Mouse (Mus musculus) limb, embryonic 11.5 days (tissue): ENCODE measurements around the gene Stat5a. TPM values are rescaled to one million over a fixed set of nuclear protein-coding genes. Genes with fewer than 3 reads are reported as not detected.

Experiments used
- ATAC-seq: fragments of 200-750 bp; cut with Nextera tagmentation; 2 replicates; pipeline ENCODE4 v1.8.0; 2017; ENCODE audit warnings: low read depth; ENCODE audit not compliant: insufficient number of reproducible peaks, low FRiP score, low TSS enrichment
- DNase-seq: peaks from one replicate; pipeline ENCODE4 v3.0.0-alpha.2; 2015; ENCODE audit warnings: low spot score
- H3K27ac ChIP-seq: fragments of 300-500 bp; sonication (generic); replicated peaks from 2 replicates; pipeline ENCODE4 v1.5.1; 2014; ENCODE audit warnings: low read depth, mild to moderate bottlenecking, low read length
- H3K27me3 ChIP-seq: fragments of 300-500 bp; sonication (generic); 2 replicates; pipeline ENCODE4 v1.6.1; 2014; ENCODE audit warnings: mild to moderate bottlenecking, low read length, mixed read lengths; ENCODE audit not compliant: control insufficient read depth, insufficient read depth
- H3K36me3 ChIP-seq: fragments of 300-500 bp; sonication (generic); 2 replicates; pipeline ENCODE4 v1.6.1; 2014; ENCODE audit warnings: mild to moderate bottlenecking, low read length, moderate library complexity, mixed read lengths; ENCODE audit not compliant: control insufficient read depth, insufficient read depth
- H3K4me1 ChIP-seq: fragments of 300-500 bp; sonication (generic); 2 replicates; pipeline ENCODE4 v1.6.1; 2014; ENCODE audit warnings: low read length, mixed read lengths; ENCODE audit not compliant: control insufficient read depth, insufficient read depth
- H3K4me2 ChIP-seq: fragments of 300-500 bp; sonication (generic); 2 replicates; pipeline ENCODE4 v1.6.1; 2014; ENCODE audit warnings: low read depth, mild to moderate bottlenecking, moderate library complexity; ENCODE audit not compliant: severe bottlenecking
- H3K4me3 ChIP-seq: fragments of 300-500 bp; sonication (generic); 2 replicates; pipeline ENCODE4 v1.5.1; 2014; ENCODE audit warnings: low read depth, low read length
- H3K9ac ChIP-seq: fragments of 300-500 bp; sonication (generic); 2 replicates; pipeline ENCODE4 v1.6.1; 2014; ENCODE audit warnings: mild to moderate bottlenecking, low read length
- H3K9me3 ChIP-seq: fragments of 300-500 bp; sonication (generic); 2 replicates; pipeline ENCODE4 v1.6.1; 2016; ENCODE audit warnings: low read length; ENCODE audit not compliant: control insufficient read depth
- WGBS: fragments of 180-500 bp; shearing (Covaris S2); extraction: QIAGEN DNeasy Blood & Tissue Kit; methylation state at CpG from one replicate; pipeline ENCODE4 v1.1.7; 2014; 5-methylcytosine and 5-hydroxymethylcytosine counted together
- polyA plus RNA-seq: library from polyadenylated mRNA; unstranded; fragments of >200 nt; fragmentation: Nextera tagmentation; extraction: Ambion mirVana; gene quantifications from 2 replicates; pipeline ENCODE4 v1.2.1, GENCODE M21; 2014

The Stat5a gene
- polyA plus RNA-seq, 1 experiment from 2014 or later = 1.9 TPM

DNA sequence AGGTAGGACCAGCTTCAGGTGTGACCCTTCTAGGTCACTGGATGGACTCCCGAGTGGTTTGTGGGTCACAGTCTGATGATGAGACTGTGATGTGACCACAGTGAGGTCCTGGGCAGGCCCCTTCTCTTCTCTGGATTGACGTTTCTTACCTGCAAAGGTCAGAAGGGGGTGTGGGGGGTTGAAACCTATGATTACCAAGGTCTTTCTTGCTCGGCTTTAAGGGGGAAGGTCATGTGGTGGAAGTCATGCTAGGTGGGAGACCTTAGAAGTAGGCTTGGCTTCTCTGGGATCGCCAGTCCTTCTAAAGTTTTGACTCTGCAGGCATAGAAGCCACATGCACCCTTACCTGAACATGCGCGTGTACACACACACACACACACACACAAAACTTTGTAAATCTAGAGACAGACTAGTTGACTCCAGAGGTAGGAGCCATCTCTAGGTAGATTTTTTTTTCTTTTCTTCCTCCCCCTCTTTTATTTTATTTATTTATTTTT is 476 bp downstream of the Stat5a start:
- ATAC-seq (no peak), DNase-seq (no peak)
- Histone ChIP-seq H3K36me3 (no peaks in the 10 kb centered on the region), H3K4me2 (peak overlapping the region; percentile 73), H3K27me3 (peaks cover 9% of the 10 kb centered on the region; the same call in 1 of the 2 replicates), H3K9ac (no peak overlapping the region), H3K27ac (no peak overlapping the region), H3K4me3 (peak overlapping the region; percentile 51), H3K9me3 (no peaks in the 10 kb centered on the region), H3K4me1 (peaks cover 4% of the 10 kb centered on the region; the same call in 1 of the 2 replicates)
- WGBS = 37% methylated on average over 6 of the region's 6 CpGs

DNA sequence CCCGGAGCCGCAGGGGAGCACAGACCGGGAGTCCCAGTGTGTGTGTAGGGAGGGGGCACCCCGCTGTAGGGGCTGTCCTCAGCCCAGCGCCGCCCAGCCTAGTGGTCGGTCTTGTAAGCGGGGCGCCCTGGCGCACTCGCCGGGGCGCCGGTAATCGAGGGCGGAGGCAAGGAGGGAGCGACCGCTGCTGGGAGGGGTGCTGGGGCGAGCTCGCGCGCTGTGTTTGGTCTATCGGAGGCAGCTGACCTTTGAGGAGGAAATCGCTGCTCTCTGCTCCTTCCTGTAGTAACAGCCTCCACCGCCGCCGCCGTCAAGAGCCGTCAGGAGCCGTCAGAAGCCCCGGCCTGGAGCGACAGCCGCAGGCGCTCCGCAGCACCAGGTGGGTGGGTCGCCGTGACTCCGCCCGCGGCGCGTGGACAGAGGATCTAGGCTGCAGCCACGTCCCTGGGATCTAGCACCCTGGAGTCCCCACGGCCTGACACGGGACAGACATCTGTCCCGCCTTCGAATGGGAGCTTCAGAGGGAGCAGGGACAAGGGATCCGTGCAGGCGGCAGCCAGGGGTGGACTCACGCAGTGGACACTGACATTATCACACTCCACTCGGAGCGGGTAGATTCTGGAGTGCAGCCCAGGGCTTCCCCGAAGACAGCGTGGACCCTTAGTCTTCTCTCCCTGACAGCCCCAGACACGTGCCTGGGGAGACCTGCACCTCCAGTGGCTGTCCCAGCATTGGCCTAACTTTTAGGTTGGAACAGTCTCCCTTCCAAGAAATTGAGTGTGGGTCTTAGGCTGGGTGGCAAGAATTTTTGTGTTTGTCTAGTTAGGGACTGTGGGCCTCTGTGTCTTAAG is 1.3 kb downstream of the Stat5a start:
- ATAC-seq (peak; percentile 68), DNase-seq (peak; percentile 81)
- Histone ChIP-seq H3K4me2 (peak overlapping the region; percentile 73), H3K36me3 (no peaks in the 10 kb centered on the region), H3K4me3 (peak overlapping the region; percentile 51), H3K27ac (no peak overlapping the region), H3K9ac (peak overlapping the region; percentile 47), H3K27me3 (peaks cover 9% of the 10 kb centered on the region; the same call in 1 of the 2 replicates), H3K4me1 (peaks cover 4% of the 10 kb centered on the region; the same call in 1 of the 2 replicates), H3K9me3 (no peaks in the 10 kb centered on the region)
- WGBS = 3% methylated on average over 54 of the region's 55 CpGs

DNA sequence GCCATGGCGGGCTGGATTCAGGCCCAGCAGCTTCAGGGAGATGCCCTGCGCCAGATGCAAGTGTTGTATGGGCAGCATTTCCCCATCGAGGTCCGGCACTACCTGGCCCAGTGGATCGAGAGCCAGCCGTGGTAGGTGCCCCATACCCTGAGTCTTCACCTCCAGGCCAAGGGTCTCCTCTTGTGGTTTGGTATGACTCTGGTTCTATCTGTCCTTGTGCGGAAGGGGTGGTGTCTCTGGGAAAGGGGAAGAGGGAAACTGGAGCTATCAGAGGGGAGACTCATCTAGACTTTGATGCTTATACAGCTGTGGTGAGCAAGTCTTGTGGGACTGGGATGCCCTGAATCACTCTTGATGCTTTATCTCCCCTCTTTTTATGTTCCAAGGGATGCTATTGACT is 2.2 kb downstream of the Stat5a start:
- H3K27me3 ChIP-seq = peaks cover 9% of the 10 kb centered on the region; the same call in 1 of the 2 replicates
- WGBS = 86% methylated on average over 7 of the region's 7 CpGs

GRCm38 (mm10) chr11:100861836-100862235 is 2.7 kb downstream of the Stat5a start:
- Histone ChIP-seq H3K4me3 (no peak overlapping the region), H3K4me2 (no peak overlapping the region), H3K27me3 (peaks cover 9% of the 10 kb centered on the region; the same call in 1 of the 2 replicates), H3K9me3 (no peaks in the 10 kb centered on the region), H3K36me3 (no peaks in the 10 kb centered on the region), H3K4me1 (peaks cover 4% of the 10 kb centered on the region; the same call in 1 of the 2 replicates), H3K9ac (no peak overlapping the region), H3K27ac (no peak overlapping the region)
- DNase-seq (no peak), ATAC-seq (no peak)
- 25% methylated on average over 3 of the region's 3 CpGs for WGBS

More for the DNA sequence above, 2.2 kb downstream of the Stat5a start:
- ATAC-seq (no peak), DNase-seq (no peak)
- H3K36me3 ChIP-seq = no peaks in the 10 kb centered on the region
- H3K4me2 ChIP-seq = no peak overlapping the region
- H3K4me3 ChIP-seq = no peak overlapping the region
- no peak overlapping the region for H3K9ac ChIP-seq
- H3K27ac ChIP-seq = no peak overlapping the region
- H3K9me3 ChIP-seq = no peaks in the 10 kb centered on the region
- H3K4me1 ChIP-seq = peaks cover 4% of the 10 kb centered on the region; the same call in 1 of the 2 replicates

DNA sequence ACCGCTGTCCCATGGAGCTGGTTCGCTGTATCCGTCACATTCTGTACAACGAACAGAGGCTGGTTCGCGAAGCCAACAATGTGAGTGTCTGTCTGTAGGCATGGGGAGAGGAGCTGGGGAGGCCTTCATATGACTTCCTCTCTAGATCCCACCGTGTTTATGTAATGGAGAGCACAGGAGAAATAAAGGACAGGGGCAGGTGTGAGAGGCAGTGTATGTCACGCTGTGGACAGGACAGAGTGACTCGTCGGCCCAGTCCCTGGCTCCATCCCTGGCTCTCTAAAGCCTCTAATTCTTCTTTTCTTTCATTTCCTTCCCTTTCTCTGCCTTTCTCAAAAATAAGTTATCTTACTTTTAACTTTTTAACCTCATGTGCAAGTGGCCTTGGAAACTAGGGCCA is 4.0 kb downstream of the Stat5a start:
- H3K27ac ChIP-seq = no peak overlapping the region
- no peak overlapping the region for H3K4me2 ChIP-seq
- H3K9ac ChIP-seq = no peak overlapping the region
- peaks cover 4% of the 10 kb centered on the region; the same call in 1 of the 2 replicates for H3K4me1 ChIP-seq
- no peaks in the 10 kb centered on the region for H3K9me3 ChIP-seq
- H3K36me3 ChIP-seq = no peaks in the 10 kb centered on the region
- 88% methylated on average over 10 of the region's 10 CpGs for WGBS
- ATAC-seq = no peak
- H3K4me3 ChIP-seq = no peak overlapping the region
- DNase-seq = no peak
- peaks cover 9% of the 10 kb centered on the region; the same call in 1 of the 2 replicates for H3K27me3 ChIP-seq

GRCm38 (mm10) chr11:100865618-100866017 is 6.5 kb downstream of the Stat5a start:
- Histone ChIP-seq H3K27ac (no peak overlapping the region), H3K4me1 (peaks cover 2% of the 10 kb centered on the region; the same call in 1 of the 2 replicates), H3K4me2 (no peak overlapping the region), H3K9me3 (no peaks in the 10 kb centered on the region), H3K9ac (no peak overlapping the region), H3K36me3 (no peaks in the 10 kb centered on the region), H3K4me3 (no peak overlapping the region), H3K27me3 (peaks cover 2% of the 10 kb centered on the region; the same call in 1 of the 2 replicates)
- DNase-seq (no peak), ATAC-seq (no peak)
- 83% methylated on average over 7 of the region's 7 CpGs for WGBS

GRCm38 (mm10) chr11:100870256-100870967 is 11.3 kb downstream of the Stat5a start:
- Histone ChIP-seq H3K9me3 (no peaks in the 10 kb centered on the region), H3K9ac (no peak overlapping the region), H3K4me3 (no peak overlapping the region), H3K4me2 (no peak overlapping the region), H3K27me3 (no peaks in the 10 kb centered on the region), H3K4me1 (no peaks in the 10 kb centered on the region), H3K36me3 (no peaks in the 10 kb centered on the region), H3K27ac (no peak overlapping the region)
- ATAC-seq (no peak), DNase-seq (no peak)
- 87% methylated on average over 10 of the region's 10 CpGs for WGBS

GRCm38 (mm10) chr11:100870968-100871350 is 11.8 kb downstream of the Stat5a start:
- ATAC-seq = no peak
- H3K4me2 ChIP-seq = no peak overlapping the region
- 68% methylated on average over 8 of the region's 8 CpGs for WGBS

More at GRCm38 (mm10) chr11:100870968-100871350, 11.8 kb downstream of the Stat5a start:
- Histone ChIP-seq H3K4me1 (no peaks in the 10 kb centered on the region), H3K27me3 (no peaks in the 10 kb centered on the region), H3K36me3 (no peaks in the 10 kb centered on the region), H3K4me3 (no peak overlapping the region), H3K9me3 (no peaks in the 10 kb centered on the region), H3K27ac (no peak overlapping the region), H3K9ac (no peak overlapping the region)
- no peak for DNase-seq
